Mouse (Mus musculus): ENCODE data around the gene Foxk2.

DNA sequence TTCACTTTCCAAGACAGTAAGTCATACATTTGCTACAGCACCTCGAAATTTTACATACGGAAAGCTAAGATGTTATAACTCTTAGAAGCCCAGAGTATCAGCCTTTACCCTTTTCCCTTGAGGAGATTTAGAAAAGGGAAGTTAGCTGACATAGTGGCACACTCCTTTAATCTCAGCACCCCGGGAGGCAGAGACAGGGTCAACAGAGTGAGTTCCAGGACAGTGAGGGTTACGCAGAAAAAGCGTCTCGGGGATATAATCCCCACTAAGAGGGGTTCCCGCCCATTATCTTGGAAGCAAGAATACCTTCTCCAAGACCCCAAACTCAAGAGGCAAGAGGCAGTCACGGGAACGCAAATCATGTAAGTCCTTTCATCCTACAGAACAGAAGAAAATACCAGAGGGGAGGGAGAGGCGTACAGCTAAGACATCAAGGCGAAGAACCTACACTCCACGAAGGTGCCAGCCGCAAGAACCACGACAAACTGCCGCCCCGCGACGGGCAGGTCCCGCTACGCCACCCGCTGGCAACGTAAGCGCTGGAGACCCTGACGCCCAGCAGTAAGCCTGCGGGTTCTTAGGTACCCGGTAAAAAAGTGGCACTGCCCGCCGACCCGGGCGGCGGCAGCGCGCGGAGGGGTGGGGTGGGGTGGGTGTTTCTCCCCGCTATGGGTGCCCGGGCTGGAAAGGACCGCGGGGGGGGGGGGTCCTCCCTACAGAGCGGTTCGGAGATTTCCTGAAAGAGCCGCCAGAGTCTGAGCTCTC is 93.7 kb downstream of the Foxk2 start:
- no peak for TF ChIP-seq EP300 (optimal IDR thresholded peaks at IDR 0.05)
- peak; percentile 53 for TF ChIP-seq CTCF (IDR thresholded peaks at IDR 0.05; ENCODE audit: low read depth)

Data from stomach, postnatal 0 days (tissue).